Mouse (Mus musculus) embryonic facial prominence, embryonic 15.5 days (tissue): ENCODE data around the gene Tdp1. TPM values are rescaled to one million over a fixed set of nuclear protein-coding genes. Genes with fewer than 3 reads are reported as not detected.
A peak's percentile ranks its signal among the peaks of the same experiment; 100 is the strongest.

Experiments
- ATAC-seq: fragments of 200-750 bp; cut with Nextera tagmentation; 2 replicates; pipeline ENCODE4 v1.8.0; 2017; ENCODE audit warnings: low read depth, moderate TSS enrichment; ENCODE audit not compliant: insufficient number of reproducible peaks, low FRiP score, low TSS enrichment
- H3K27ac ChIP-seq: fragments of 300-500 bp; sonication (generic); replicated peaks from 2 replicates; pipeline ENCODE4 v1.5.1; 2015; ENCODE audit warnings: mild to moderate bottlenecking, inconsistent platforms
- H3K27me3 ChIP-seq: fragments of 300-500 bp; sonication (generic); 2 replicates; pipeline ENCODE4 v1.6.1; 2015; ENCODE audit warnings: inconsistent platforms
- H3K36me3 ChIP-seq: fragments of 300-500 bp; sonication (generic); 2 replicates; pipeline ENCODE4 v1.6.1; 2015; ENCODE audit warnings: mild to moderate bottlenecking, inconsistent platforms
- H3K4me1 ChIP-seq: fragments of 300-500 bp; sonication (generic); 2 replicates; pipeline ENCODE4 v1.6.1; 2015; ENCODE audit warnings: inconsistent platforms
- H3K4me2 ChIP-seq: fragments of 300-500 bp; sonication (generic); replicated peaks from 2 replicates; pipeline ENCODE4 v1.6.1; 2015; ENCODE audit warnings: mild to moderate bottlenecking, inconsistent platforms
- H3K4me3 ChIP-seq: fragments of 300-500 bp; sonication (generic); replicated peaks from 2 replicates; pipeline ENCODE4 v1.5.1; 2015; ENCODE audit warnings: mild to moderate bottlenecking, inconsistent platforms
- H3K9ac ChIP-seq: fragments of 300-500 bp; sonication (generic); 2 replicates; pipeline ENCODE4 v1.6.1; 2015; ENCODE audit warnings: inconsistent platforms
- H3K9me3 ChIP-seq: fragments of 300-500 bp; sonication (generic); replicated peaks from 2 replicates; pipeline ENCODE4 v1.6.1; 2016; ENCODE audit warnings: inconsistent platforms
- WGBS: fragments of 180-500 bp; shearing (Covaris S2); methylation state at CpG from one replicate; pipeline ENCODE4 v1.1.7; 2015; 5-methylcytosine and 5-hydroxymethylcytosine counted together
- polyA plus RNA-seq: library from polyadenylated mRNA; unstranded; fragments of >200 nt; fragmentation: Nextera tagmentation; extraction: Ambion mirVana; gene quantifications from 2 replicates; pipeline ENCODE4 v1.2.1, GENCODE M21; 2015

Tdp1 gene
- polyA plus RNA-seq, 1 experiment from 2014 or later, result 52.3 TPM

- no peaks in the 10 kb centered on the region for H3K4me1 ChIP-seq
- no peaks in the 10 kb centered on the region for H3K27me3 ChIP-seq
- H3K27ac ChIP-seq, result no peak overlapping the region
- no peak for ATAC-seq
- H3K9ac ChIP-seq, result no peak overlapping the region
- H3K4me3 ChIP-seq, result no peak overlapping the region
- no peak overlapping the region for H3K4me2 ChIP-seq
- H3K36me3 ChIP-seq, result peaks cover 51% of the 10 kb centered on the region
- H3K9me3 ChIP-seq, result no peaks in the 10 kb centered on the region
- 33% methylated on average over 1 of the region's 3 CpGs for WGBS
Measured at GRCm38 (mm10) chr12:99899991-99900390, 15.7 kb downstream of the Tdp1 start.

- 0 out of 2 replicates have a peak overlapping the region, but pooled peaks have one; percentile 17 for H3K27ac ChIP-seq
Measured at GRCm38 (mm10) chr12:99901973-99902866, 17.9 kb downstream of the Tdp1 start.

GRCm38 (mm10) chr12:99902867-99903370 is 18.6 kb downstream of the Tdp1 start:
- ATAC-seq, result no peak
- H3K4me3 ChIP-seq, result no peak overlapping the region
- H3K4me1 ChIP-seq, result no peaks in the 10 kb centered on the region
- H3K27me3 ChIP-seq, result no peaks in the 10 kb centered on the region
- peak overlapping the region; percentile 30; the same call in 1 of the 2 replicates for H3K27ac ChIP-seq
- H3K9me3 ChIP-seq, result no peaks in the 10 kb centered on the region
- no peak overlapping the region for H3K4me2 ChIP-seq
- 84% methylated on average over 4 of the region's 4 CpGs for WGBS
- H3K9ac ChIP-seq, result no peak overlapping the region
- peaks cover 45% of the 10 kb centered on the region for H3K36me3 ChIP-seq

More at GRCm38 (mm10) chr12:99901973-99902866, 17.9 kb downstream of the Tdp1 start:
- 68% methylated on average over 8 of the region's 8 CpGs for WGBS
- Histone ChIP-seq H3K9ac (no peak overlapping the region), H3K36me3 (peaks cover 44% of the 10 kb centered on the region), H3K9me3 (no peaks in the 10 kb centered on the region), H3K4me1 (no peaks in the 10 kb centered on the region), H3K27me3 (no peaks in the 10 kb centered on the region), H3K4me2 (no peak overlapping the region), H3K4me3 (no peak overlapping the region)
- no peak for ATAC-seq

GRCm38 (mm10) chr12:99904537-99904936 is 20.2 kb downstream of the Tdp1 start:
- Histone ChIP-seq H3K4me2 (no peak overlapping the region), H3K4me3 (no peak overlapping the region), H3K4me1 (no peaks in the 10 kb centered on the region), H3K9ac (no peak overlapping the region), H3K27ac (no peak overlapping the region), H3K36me3 (peaks cover 49% of the 10 kb centered on the region), H3K27me3 (no peaks in the 10 kb centered on the region), H3K9me3 (no peaks in the 10 kb centered on the region)
- 87% methylated on average over 5 of the region's 5 CpGs for WGBS
- ATAC-seq, result no peak

- Histone ChIP-seq H3K4me3 (no peak overlapping the region), H3K4me1 (no peaks in the 10 kb centered on the region), H3K27ac (no peak overlapping the region), H3K27me3 (no peaks in the 10 kb centered on the region), H3K36me3 (peaks cover 53% of the 10 kb centered on the region), H3K4me2 (no peak overlapping the region), H3K9ac (no peak overlapping the region), H3K9me3 (no peaks in the 10 kb centered on the region)
- WGBS, result 84% methylated on average over 12 of the region's 12 CpGs
- no peak for ATAC-seq
Measured at GRCm38 (mm10) chr12:99911466-99911865, 27.1 kb downstream of the Tdp1 start.

GRCm38 (mm10) chr12:99917800-99918427 is 33.6 kb downstream of the Tdp1 start:
- H3K9ac ChIP-seq, result no peak overlapping the region
- H3K36me3 ChIP-seq, result peaks cover 39% of the 10 kb centered on the region
- H3K9me3 ChIP-seq, result no peaks in the 10 kb centered on the region
- no peak overlapping the region for H3K4me3 ChIP-seq
- ATAC-seq, result no peak
- H3K27ac ChIP-seq, result no peak overlapping the region
- H3K27me3 ChIP-seq, result no peaks in the 10 kb centered on the region
- H3K4me1 ChIP-seq, result no peaks in the 10 kb centered on the region
- 84% methylated on average over 15 of the region's 15 CpGs for WGBS
- H3K4me2 ChIP-seq, result no peak overlapping the region

GRCm38 (mm10) chr12:99919636-99920035 is 35.3 kb downstream of the Tdp1 start:
- Histone ChIP-seq H3K27me3 (no peaks in the 10 kb centered on the region), H3K36me3 (peaks cover 38% of the 10 kb centered on the region), H3K4me3 (no peak overlapping the region), H3K4me1 (no peaks in the 10 kb centered on the region), H3K4me2 (no peak overlapping the region), H3K27ac (no peak overlapping the region), H3K9ac (no peak overlapping the region), H3K9me3 (no peaks in the 10 kb centered on the region)
- WGBS, result 88% methylated on average over 3 of the region's 3 CpGs
- ATAC-seq, result no peak

GRCm38 (mm10) chr12:99921045-99921444 is 36.7 kb downstream of the Tdp1 start:
- H3K36me3 ChIP-seq, result peaks cover 34% of the 10 kb centered on the region
- no peaks in the 10 kb centered on the region for H3K9me3 ChIP-seq
- WGBS, result 84% methylated on average over 3 of the region's 3 CpGs
- no peak overlapping the region for H3K4me2 ChIP-seq
- H3K27ac ChIP-seq, result no peak overlapping the region
- H3K27me3 ChIP-seq, result no peaks in the 10 kb centered on the region
- no peak overlapping the region for H3K4me3 ChIP-seq
- no peaks in the 10 kb centered on the region for H3K4me1 ChIP-seq
- no peak for ATAC-seq
- no peak overlapping the region for H3K9ac ChIP-seq

- no peak overlapping the region for H3K4me3 ChIP-seq
- no peaks in the 10 kb centered on the region for H3K4me1 ChIP-seq
- no peak for ATAC-seq
- H3K9me3 ChIP-seq, result no peaks in the 10 kb centered on the region
- H3K27me3 ChIP-seq, result no peaks in the 10 kb centered on the region
- H3K4me2 ChIP-seq, result no peak overlapping the region
- no peak overlapping the region for H3K9ac ChIP-seq
- peaks cover 32% of the 10 kb centered on the region for H3K36me3 ChIP-seq
- H3K27ac ChIP-seq, result no peak overlapping the region
- 51% methylated on average over 5 of the region's 5 CpGs for WGBS
Measured at GRCm38 (mm10) chr12:99923131-99923606, 38.9 kb downstream of the Tdp1 start.

GRCm38 (mm10) chr12:99923703-99924102 is 39.4 kb downstream of the Tdp1 start:
- ATAC-seq, result no peak

GRCm38 (mm10) chr12:99928311-99928710 is 44.0 kb downstream of the Tdp1 start:
- Histone ChIP-seq H3K4me3 (no peak overlapping the region), H3K9ac (no peak overlapping the region), H3K4me1 (no peaks in the 10 kb centered on the region), H3K27me3 (no peaks in the 10 kb centered on the region), H3K27ac (no peak overlapping the region), H3K36me3 (peaks cover 32% of the 10 kb centered on the region), H3K4me2 (no peak overlapping the region), H3K9me3 (no peaks in the 10 kb centered on the region)
- 90% methylated on average over 7 of the region's 7 CpGs for WGBS
- no peak for ATAC-seq

More at GRCm38 (mm10) chr12:99923703-99924102, 39.4 kb downstream of the Tdp1 start:
- Histone ChIP-seq H3K27ac (no peak overlapping the region), H3K36me3 (peaks cover 33% of the 10 kb centered on the region), H3K9me3 (no peaks in the 10 kb centered on the region), H3K9ac (no peak overlapping the region), H3K4me3 (no peak overlapping the region), H3K4me2 (no peak overlapping the region), H3K27me3 (no peaks in the 10 kb centered on the region), H3K4me1 (no peaks in the 10 kb centered on the region)
- WGBS, result 61% methylated on average over 5 of the region's 5 CpGs
